Mouse (Mus musculus) cerebellum, adult (tissue): ENCODE results near the gene Prune2.

Experiments
- ATAC-seq: cut with Nextera tagmentation; 2 replicates; pipeline ENCODE4 v1.9.2; 2017; ENCODE audit warnings: mild to moderate bottlenecking, moderate library complexity, mixed read lengths; ENCODE audit not compliant: insufficient number of reproducible peaks, low FRiP score, low TSS enrichment

The Prune2 gene

DNA sequence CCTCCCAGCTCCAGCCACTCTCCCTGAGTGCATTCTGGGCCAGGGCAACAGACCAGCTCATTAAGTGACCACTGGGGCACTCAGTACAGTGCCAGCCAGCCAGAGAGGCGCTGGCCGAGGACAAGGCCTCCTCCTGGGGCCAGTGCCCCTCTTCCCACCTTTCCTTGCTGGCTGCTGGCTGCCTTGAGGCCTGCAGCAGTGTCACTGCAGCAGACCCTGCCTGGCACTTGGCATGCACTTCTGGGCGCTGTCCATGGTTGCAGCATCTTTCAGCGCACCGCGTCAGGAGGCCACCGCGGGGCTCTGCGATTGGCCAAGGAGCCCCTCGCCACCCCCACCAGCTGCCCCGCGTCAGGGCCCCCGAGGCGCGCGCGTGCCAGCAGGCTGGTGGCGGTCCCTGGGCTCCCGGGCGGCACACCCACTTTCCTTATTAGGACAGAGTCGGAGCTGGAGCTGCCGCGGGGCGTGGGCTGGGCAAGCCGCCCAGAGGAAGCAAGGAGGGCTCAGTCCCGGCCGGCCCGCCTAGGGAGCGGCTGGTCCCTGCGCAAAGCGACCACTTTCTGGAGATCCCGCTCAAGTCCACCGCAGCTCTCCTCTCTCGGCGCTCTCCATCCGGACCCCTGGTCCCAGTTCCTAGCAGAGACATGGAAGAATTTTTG is at the start of gene Prune2:
Prune2 (plus strand) TSS at position 506 of the 659 bp plus-strand sequence.
- ATAC-seq: peak; percentile 33; the same call in 1 of the 2 replicates

DNA sequence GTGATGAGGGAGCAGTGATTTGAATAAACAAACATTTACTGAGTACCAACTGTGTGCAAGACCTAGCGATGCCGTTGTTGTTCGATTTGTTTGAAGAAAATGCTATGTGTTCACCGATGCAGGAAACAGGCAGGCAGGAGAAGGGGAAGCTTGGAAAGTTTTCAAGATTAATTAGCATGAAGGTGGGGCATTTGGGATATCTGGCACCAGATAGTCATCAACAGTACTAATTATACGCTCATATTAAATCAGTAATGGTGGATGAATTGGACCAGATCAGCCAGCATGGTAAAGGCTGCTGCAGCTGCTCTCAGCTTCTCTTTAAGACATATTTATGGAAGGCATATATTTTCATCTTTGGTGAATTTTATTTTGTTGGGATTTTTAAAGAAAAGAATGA is 44.4 kb upstream of the Prune2 start:
- no peak for ATAC-seq

DNA sequence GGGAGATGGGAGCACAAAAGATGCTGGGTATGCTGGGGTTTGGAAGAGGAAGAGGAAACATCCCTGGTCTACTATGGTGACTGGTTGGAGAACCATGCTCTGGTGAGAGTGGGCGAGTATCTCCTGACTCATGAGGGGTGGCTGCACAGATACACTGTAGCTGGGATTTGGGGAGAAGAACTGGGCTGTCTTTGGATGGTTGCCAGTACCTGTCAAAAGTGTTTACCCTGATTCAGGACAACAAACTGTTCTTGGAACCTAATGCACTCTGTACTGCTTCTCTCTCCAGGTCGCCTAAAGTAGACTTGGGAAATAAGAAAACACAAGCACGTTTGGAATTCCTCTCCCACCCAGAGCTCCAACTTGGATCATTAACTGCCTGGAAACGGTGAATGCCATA is 31.4 kb upstream of the Prune2 start:
- no peak for ATAC-seq

DNA sequence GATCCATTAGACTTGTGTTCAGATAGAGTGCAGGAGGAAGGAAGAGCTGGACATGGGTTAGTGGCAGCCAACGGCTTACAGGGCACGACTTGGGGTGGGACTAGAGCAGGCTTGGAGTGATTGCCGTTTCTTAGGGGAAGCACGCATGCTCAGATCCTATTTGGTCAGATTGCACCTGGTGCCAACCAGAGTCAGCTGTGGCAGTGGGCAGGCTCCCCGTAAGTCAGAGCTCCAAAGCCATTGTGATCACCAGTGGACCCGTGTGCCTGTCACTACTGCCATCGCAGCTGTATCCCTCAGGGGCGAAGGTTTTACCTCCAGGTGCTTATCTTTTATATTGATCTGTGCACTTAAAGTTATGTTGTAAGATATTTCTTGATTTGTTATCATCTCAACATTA is 21.3 kb upstream of the Prune2 start:
- no peak for ATAC-seq

DNA sequence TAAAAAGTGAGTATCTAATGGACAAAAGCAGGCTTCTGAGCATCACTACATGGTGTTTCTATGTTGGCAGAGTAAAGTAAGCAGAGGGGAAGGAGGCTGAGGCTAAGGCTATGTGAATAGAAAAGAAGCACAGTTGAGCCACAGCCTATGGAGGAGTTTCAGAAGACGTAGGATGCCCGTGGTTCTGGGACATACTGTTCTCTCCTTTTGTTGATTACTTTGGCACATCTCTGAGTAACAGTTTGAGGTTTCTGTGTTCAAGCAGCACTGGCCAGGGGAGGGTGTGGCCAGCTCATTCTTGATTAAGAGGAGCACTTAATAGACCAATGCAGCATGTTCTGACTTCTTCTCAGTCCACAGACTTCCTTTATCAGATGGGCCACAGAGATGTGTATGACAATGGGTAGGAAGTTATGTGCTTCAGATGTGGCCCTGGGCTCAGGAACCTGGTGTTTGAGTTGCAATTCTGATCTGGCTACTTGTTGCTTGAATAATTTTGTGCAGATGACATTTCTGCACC is 7.1 kb upstream of the Prune2 start:
- no peak for ATAC-seq

DNA sequence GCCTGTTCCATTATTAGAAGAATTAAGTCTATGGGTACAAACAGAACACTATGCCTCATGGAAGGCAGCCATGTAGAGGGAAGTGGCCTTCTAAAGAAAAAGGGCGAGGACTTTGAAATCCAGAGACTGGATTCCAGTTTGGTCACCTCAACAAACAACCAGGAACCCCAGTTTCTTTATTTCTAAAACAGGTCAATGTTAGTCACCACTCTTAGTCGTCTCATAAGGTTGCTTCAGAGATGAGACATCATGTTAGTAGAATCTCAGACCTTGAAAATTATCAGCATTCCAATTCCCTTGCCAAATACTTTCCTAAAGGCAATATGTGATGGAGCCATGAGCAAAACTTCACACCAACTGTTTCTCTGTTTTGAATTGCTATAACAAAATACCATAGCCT is 6.6 kb upstream of the Prune2 start:
- no peak for ATAC-seq

DNA sequence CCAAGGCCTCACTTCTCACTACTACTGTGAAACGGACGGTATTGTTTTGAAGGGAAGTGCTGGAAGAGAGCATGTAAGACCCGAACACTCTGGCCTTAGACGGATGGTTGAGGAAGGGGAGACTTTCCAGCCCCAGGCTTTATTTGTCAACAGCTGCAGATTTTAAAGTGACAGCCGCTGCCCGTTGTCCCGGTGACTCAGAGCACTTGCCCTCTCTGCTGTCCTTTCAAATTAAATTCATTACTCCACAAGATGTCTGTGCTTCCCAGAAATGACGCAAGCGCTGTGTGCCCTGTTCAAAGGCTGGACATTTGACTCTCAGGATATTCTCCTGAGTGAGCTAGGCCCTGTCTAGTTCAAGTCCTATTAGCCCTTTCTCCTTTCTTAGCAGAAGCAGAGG is 5.9 kb upstream of the Prune2 start:
- no peak for ATAC-seq

DNA sequence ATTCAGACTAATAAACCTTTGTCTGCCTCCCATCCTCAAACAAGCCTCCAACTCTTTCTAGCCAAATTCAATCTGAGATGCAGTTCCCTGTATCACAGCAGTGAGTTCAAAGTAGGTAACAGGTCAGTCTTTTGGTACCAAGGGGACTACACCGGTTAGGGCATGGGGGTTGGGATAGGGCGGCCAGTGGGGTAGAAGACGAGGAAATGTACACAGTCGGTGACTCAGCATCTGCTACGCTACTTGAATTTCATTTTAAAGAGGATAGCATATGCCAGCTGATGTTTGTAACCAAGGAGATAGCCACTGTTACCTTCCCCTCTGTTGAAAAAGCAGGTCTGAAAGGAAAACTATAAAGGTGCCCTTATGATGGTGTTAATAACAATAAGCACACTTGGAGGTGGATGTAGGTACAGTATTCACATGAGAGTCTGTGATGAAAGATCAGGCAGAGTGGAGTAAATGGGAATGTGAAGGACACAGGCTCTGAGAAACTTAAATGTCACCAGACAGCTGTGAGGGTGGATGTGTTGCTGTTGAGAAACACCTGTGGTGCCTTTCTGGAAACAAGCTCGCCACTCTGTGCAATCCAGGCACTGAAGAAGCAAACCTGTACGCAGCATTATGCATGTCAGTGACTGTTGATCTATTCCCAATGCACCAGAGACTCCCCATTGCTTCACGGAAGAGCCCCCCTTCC is 5.1 kb upstream of the Prune2 start:
- ATAC-seq: no peak

DNA sequence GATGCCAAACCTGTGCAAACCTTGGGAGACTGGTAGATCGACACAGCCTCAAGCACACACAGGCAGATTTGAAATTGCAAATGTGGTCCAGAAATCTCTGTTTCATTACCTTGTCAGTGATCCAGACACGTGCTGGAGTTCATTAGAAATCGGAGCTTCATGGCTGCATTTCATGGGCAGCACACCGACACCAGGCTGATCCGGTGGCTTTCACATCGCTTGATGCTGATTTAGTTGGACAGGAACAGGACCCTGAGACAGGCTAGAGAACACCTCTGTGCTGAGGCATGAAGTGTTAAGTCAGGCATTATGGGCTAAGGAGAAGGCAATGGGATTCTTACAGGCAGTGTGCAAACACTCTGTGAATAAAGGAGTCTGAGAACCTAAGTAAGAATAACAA is 1.2 kb upstream of the Prune2 start:
- no peak for ATAC-seq

DNA sequence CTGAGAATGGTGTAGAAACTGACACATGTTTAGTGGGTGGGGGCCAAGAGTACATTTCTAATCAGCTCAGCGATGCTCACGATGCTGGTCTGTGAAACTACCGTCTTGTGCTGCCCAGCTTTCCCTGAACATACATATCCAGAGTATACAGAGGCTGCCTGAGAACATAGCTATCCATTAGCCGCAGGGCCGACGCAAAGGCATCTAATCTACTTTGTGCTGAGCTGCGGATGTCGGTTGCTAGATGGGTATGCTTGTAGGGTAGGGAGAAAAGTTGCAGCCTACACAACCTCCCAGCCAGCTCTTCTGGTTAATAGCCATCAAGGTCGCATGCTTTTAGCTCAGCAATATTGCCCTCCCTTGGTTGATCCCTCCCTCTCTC is 696 bp upstream of the Prune2 start:
- ATAC-seq: no peak

DNA sequence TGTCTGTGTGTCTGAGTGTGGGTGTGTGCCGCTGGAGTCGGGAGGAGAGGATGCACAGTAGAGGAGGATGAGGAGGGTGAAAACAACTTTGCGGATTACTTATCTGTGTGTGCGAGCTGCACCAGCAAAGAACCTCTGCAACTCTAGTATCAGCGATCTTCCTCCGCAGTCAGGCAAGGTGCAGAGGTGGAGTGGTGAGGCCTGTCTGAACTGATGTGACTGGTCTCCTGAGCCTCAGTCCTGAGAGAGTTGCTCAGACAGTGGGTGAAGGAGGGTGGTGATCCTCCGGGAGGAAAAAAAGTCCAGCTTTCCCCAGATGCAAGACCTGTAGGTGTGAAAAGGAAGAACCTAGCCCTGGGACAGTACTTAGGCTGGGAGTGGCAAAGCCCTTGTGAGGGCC is 401 bp downstream of the Prune2 start:
- ATAC-seq: no peak

DNA sequence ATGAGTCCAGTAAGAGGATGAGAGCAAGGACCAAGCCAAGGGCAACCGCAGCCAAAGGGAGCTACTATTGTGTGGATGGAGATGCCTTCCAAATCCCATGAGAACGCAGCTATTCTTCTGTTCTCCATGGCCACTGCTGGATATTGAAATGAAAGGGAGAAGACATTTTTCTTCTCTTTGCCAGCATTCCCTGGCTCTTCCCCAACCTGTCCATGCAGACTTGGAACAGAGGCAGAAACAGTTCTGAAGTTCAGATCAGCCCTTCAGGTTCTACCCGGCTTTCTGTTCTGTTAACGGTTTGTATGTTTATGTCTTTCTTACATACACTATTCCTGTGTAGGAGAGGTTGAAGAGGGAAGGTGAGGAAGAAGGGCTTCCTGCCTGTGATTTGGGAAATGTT is 3.1 kb downstream of the Prune2 start:
- no peak for ATAC-seq

DNA sequence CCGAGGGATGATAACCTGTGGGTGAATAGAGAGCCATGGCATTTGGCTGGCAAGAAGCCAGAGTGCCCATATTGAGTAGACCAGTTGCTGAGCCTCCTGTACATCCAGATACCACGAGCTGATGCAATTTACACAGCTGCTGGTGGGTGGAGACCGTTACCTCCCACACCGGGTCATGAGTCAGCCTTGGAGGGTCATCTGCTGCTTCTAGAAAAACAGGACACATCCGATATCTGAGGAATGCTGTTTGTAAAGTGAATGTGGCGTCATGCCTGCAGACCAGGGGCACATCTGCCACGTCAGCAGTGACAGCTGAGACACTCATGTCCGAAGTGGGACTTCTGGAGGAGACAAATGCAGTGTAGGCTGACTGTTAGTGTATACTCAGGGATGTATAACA is 3.6 kb downstream of the Prune2 start:
- no peak for ATAC-seq

DNA sequence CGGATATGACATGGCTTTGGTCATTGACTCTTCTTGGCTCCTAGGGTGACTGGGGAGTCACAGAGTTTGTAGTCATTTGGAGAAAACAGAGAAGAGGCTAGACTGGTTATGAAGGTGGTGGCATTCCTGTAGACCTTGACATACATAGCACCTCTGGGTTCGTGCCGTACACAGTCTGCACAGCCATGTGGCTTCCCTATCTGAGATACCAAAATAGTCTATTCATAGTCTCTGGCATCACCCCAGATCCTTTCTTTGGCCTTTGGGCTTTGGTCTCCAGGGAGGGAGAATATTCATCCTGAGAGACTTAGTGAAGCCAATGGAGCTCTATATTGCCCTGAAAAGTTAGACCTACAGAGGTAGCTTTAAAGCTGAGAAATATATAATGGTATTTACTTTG is 5.1 kb downstream of the Prune2 start:
- no peak for ATAC-seq

DNA sequence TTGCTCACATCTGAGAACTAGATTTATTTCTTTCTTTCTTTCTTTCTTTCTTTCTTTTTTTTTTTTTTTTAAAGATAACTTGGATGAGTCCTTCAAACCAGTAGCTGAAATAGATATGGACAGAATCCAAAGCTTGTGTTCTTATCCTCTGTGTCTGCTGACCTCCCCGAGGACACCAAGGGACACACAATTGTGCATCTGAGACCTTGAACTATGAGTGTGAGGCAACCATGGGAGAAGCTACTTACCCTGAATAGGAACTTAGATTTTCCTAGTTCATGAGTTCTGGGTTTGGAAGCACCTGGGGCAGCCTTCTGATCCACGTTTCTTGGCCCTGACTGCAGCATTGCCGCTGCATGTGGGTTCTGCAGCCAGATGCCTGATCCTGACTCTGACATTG is 7.3 kb downstream of the Prune2 start:
- no peak for ATAC-seq

DNA sequence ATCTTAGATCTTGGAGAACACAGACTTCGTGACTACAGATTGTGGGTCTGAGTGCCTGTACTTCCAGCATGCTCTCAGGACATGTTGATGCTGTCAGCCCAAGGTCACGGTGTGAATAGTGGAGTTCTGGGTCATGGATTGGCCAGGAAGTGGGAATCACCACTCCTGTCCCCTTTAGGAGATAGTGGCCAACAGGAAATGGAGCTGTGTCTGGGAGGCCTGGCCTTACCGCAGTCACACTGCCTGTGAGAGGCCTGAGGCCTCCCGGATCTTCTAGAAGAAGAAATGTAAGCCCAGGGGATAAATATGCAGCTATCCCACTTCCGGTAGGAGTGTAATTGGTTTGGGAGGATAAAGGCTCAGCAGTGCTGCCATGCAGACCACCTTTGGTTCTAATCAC is 12.8 kb downstream of the Prune2 start:
- ATAC-seq: no peak

DNA sequence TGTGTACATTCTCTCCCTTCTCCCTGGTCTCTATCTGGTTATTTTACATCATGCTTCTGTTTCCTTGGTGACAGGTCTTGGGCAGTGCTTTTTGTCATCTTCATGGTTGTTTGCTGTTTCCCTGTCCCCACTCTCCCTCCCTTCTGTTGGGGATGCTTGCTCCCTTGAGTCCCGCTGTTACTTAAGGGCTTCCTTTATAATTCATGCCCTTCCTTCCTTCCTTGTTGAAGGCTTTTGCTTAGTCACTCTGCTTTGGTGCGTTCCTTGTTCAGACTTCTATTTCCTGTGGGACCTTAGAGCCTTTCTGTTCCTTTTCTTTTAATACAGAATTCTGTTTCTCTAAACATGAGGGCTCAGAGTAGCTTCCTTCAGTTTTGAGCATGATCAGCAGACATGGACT is 14.7 kb downstream of the Prune2 start:
- ATAC-seq: no peak

DNA sequence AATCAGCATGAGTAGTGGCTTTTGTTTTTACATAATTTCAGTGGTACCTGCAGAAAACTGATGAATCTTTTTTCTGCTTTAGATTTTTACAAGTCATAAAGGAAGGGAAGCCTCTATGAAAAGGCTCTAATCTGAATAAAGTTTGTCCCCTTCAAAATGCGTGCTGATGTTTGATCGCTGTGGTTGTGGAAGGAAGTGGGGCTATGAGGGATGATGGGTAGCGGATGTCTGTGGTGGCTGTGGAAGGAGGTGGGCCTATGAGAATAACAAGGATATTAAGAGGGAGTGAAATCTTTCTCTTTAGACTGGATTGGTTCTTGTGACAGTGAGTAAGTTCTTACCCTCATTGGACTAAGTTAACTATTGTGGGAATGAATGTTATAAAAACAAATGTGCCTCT is 23.0 kb downstream of the Prune2 start:
- no peak for ATAC-seq

DNA sequence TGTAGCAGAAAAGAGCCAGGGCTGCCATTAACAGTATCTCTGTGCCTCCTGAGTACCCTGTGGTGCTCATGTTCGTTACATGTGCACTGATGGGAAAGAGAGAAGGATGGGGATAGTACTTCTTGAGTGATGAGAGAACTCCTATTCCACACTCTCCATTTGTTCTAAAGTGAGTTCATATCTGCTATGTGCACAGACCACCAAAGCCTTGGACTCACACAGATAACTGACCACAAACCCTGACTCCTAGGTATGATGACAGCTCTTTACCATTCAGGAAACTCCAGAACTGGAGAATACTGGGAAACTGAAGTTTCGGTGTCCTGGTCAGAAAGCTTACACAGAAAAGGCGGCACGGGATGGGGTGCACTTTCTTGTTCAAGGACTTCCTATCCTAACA is 25.8 kb downstream of the Prune2 start:
- ATAC-seq: no peak

DNA sequence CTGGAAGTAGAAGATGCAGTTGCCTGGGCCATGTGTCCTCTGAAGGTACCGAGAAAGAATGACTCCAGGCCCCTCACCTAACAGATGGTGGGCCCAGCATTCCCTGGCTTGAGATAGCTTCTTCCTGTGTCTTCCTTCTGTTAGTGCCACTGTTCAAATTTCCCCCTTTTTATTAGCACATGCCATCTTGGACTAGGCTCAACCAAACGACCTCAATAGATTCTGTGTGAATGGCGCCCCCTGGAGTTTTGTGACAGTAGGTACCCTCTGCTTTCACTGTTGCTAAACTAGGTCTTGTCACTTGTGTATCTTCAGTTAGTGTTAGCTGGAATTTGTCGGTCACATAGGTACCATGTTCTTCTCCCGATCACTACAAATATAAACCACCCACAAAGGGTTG is 29.0 kb downstream of the Prune2 start:
- no peak for ATAC-seq

DNA sequence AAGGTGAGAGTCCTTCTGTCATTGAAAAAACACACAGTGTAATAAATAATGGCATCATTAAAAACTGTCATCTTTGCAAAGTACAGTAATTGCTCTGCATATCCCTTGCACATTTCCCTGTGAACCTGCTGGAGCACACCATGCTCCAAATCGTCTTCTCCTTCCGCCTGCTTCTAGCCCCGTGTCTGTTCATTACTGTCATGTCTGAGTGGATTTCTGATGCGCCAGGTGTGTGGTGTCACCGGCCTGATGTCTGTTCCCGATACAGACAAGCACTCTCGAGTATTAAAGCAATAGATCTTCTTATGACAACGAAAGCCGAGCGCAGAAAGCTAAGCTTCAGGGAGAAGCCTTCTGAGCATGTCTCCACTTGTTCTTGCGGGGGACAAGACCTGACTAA is 32.1 kb downstream of the Prune2 start:
- ATAC-seq: no peak

DNA sequence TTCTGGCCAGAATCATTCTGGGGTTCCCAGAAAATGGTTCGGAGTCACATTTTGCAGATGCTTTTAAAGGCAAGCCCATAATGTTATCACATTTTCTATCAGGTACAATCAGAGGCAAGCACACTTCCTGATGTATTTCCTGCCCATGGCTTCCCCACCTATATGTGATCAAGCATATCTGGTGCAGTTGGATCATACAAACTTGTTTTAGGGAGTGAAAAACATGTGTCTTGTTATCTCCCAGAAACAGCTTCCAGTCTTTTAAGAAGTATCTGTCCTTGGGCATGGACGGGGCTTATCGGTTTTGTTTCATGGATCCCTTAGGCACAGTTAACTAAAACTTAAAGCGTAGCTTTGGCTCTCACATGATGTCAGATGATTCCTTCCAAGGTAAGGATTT is 36.2 kb downstream of the Prune2 start:
- ATAC-seq: no peak
